Mouse (Mus musculus) CH12.LX (cell line): Measurements from ENCODE around the gene D630045J12Rik.

Experiments used
- CTCF ChIP-seq, 2 experiments: IDR thresholded peaks in 1 of 2; conservative IDR thresholded peaks in 1 of 2; 2 replicates each; pipeline ENCODE4 v1.5.1; 2011 to 2012; ENCODE audit warnings: low read depth in 2 of 2, low read length in 2 of 2, improper control_type of control experiment in 1 of 2, inconsistent platforms in 1 of 2, mild to moderate bottlenecking in 1 of 2, moderate library complexity in 1 of 2
- JUND ChIP-seq: conservative IDR thresholded peaks from 2 replicates; pipeline ENCODE4 v1.6.1; 2011; ENCODE audit warnings: low read depth, low read length, improper control_type of control experiment
- MAZ ChIP-seq: IDR thresholded peaks from 2 replicates; pipeline ENCODE4 v1.6.1; 2012; ENCODE audit warnings: low read depth, mild to moderate bottlenecking, inconsistent platforms, low read length, improper control_type of control experiment, moderate library complexity
- ZKSCAN1 ChIP-seq: IDR thresholded peaks from 2 replicates; pipeline ENCODE4 v1.6.1; 2012; ENCODE audit warnings: low read depth, inconsistent platforms, low read length, improper control_type of control experiment, borderline replicate concordance

- no peak for TF ChIP-seq ZKSCAN1
- TF ChIP-seq JUND = no peak
- TF ChIP-seq CTCF (conservative IDR thresholded peaks at IDR 0.05 in 1 of 2, IDR thresholded peaks at IDR 0.05 in 1 of 2; ENCODE audit: low read depth in 2 of 2, low read length in 2 of 2) = no peak
- TF ChIP-seq MAZ = no peak
Observed at GRCm38 (mm10) chr6:38080364-38080763, 173.4 kb downstream of the D630045J12Rik start.
